Mouse (Mus musculus) MEL-GATA-1-ER (cell line): Measurements from ENCODE around the gene Batf3.
A peak's percentile ranks its signal among the peaks of the same experiment; 100 is the strongest.
"Not testable (repeated sequence)": the region's sequence is repeated elsewhere in the genome, so short reads cannot be mapped to it uniquely, and the experiment has no call there.

Experiments
- DNase-seq: peaks from one replicate; pipeline ENCODE4 v3.0.0-alpha.2; 2012; ENCODE audit warnings: low read depth; ENCODE audit errors: extremely low read depth

Batf3 gene

GRCm38 (mm10) chr1:191131692-191132091 lies 34.0 kb downstream of the Batf3 start:
- no peak for DNase-seq

GRCm38 (mm10) chr1:191132240-191132639 lies 34.6 kb downstream of the Batf3 start:
- DNase-seq, result no peak

- DNase-seq, result peak; percentile 77
Observed at GRCm38 (mm10) chr1:191132934-191133333, 35.3 kb downstream of the Batf3 start.

- DNase-seq, result no peak
Observed at GRCm38 (mm10) chr1:191135406-191135805, 37.8 kb downstream of the Batf3 start.

GRCm38 (mm10) chr1:191138436-191138835 lies 40.8 kb downstream of the Batf3 start:
- DNase-seq, result no peak

GRCm38 (mm10) chr1:191138874-191139495 lies 41.3 kb downstream of the Batf3 start:
- peak; percentile 95 for DNase-seq

GRCm38 (mm10) chr1:191140983-191141382 lies 43.3 kb downstream of the Batf3 start:
- DNase-seq, result no peak

- not testable (repeated sequence) for DNase-seq
Observed at GRCm38 (mm10) chr1:191149489-191149888, 51.8 kb downstream of the Batf3 start.

GRCm38 (mm10) chr1:191150924-191151605 lies 53.4 kb downstream of the Batf3 start:
- DNase-seq, result no peak

GRCm38 (mm10) chr1:191153052-191153451 lies 55.4 kb downstream of the Batf3 start:
- DNase-seq, result no peak

- DNase-seq, result no peak
Observed at GRCm38 (mm10) chr1:191154314-191154713, 56.7 kb downstream of the Batf3 start.
